Mouse (Mus musculus) adrenal gland, adult (tissue): ENCODE results near the gene Sytl2.

Experiments used
- DNase-seq, 2 experiments: peaks; one replicate each; pipeline ENCODE4 v3.0.0; 2022 to 2023; ENCODE audit warnings: low spot score in 1 of 2; ENCODE audit not compliant: inconsistent age in 2 of 2

Sytl2 gene

GRCm38 (mm10) chr7:90355995-90356394 lies 53.9 kb downstream of the Sytl2 start:
- DNase-seq, result no peak

DNA sequence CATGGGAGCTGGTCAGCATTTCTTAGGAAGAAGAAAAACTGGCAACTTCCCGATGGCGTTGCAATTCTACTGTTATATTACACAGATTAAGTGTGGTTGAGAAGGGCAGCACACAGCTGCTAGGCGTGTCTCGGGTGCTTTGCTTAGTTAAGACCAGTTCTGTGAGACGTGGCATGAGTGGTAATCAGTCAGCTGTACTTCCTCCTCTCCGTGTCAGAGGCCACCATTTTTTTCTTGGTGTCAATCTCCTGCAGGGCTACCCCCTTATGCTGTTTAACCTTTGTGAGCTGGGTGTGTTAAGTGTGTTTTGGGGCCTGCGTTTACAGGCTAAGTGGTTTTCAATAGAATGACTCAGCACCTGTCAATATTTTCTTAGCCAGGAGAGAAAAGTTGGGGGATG lies 60.7 kb downstream of the Sytl2 start:
- no peak for DNase-seq

- peak; percentile 42 to 83 for DNase-seq
These were observed 68.2 kb downstream of the Sytl2 start for GRCm38 (mm10) chr7:90370071-90370851.

GRCm38 (mm10) chr7:90372804-90373203 lies 70.8 kb downstream of the Sytl2 start:
- no peak for DNase-seq

- DNase-seq, result no peak
These were observed 82.4 kb downstream of the Sytl2 start for GRCm38 (mm10) chr7:90384411-90384810.

DNA sequence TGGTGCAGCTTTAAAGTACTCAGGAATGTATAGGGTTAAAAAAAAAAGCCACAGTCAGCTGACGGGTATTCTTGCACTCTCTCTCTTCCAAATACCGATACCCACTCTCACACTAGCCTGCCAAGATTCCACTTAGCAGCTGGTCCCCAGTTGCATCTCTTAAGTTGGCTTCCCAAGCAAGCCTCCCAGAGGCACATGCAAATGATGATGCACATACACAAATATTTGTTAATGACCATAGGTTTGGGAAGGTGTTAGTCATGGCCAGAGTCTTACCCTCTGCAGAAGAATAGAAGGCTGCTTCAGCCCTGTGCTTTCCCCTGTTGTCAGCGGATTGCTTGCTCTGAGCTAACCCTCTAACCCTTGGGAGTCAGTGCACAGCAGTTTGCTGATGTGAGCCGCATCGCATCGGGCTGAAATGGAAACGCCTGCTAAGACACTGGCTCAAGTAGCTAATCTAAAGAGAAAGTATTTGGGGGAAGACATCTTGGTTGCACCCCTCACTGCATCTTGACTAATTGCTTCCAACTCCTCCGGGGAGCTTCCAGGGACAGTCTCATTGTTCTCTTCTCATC lies 84.9 kb downstream of the Sytl2 start:
- DNase-seq, result no peak

DNA sequence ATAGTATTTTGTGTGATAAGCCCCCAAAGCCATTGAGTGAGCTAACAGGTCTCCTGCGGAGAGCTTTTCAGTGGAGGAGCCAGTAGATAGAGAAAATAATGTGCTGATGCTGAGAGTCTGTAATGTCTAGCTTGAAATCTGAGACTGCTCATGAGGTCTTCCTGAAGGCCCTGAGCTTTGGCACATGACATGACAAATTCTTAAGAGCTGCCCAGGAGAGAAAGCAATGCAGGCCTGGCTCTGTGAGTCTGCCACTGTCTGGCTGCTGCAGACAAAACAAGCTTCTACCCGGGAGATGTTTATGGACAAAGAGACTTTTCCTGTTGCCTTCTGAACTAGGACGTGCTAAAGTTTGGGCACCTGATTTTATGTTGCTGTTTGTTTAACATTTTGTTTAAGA lies 87.7 kb downstream of the Sytl2 start:
- DNase-seq, result no peak

GRCm38 (mm10) chr7:90395073-90395472 lies 93.0 kb downstream of the Sytl2 start:
- DNase-seq, result no peak

DNA sequence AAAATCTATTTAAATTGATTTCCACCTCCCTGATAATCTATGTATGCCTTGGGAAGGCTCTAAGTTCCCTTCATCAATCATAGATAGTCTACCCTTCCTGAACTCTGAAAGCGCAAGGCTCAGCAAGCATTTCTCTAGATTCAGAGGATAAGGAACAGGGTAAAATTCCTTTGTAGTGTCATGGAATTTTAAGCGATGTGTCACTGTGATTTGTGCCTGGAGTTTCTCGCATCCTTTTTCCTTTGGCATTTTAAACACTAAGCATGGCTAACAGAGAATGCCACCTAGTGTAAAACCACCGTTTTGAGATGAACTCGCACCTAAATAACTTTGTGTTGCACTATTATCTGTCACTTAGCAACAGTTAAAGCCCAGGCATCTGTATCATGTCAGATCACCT lies 93.9 kb downstream of the Sytl2 start:
- no peak for DNase-seq

DNA sequence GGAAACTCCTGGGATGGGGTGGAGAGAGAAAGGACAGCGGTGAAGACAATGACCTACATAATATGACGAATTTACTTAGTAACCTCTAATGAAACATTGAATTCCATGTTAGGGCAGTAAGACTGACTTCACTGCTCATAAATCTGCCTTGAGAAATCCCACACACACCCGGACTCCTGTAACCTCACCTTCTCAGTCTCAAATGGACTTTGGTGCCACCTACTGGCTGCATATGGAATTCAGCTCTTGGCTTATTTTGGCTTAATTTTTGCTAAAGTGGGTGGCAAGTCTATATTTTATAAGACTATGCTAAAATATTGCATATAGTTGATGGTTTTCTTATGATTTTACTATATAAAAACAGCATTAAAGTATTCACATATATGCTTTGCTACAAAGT lies 107.9 kb downstream of the Sytl2 start:
- DNase-seq, result peak; percentile 60 to 90

- DNase-seq, result peak; percentile 85 to 94
These were observed 124.3 kb downstream of the Sytl2 start, which contains the start of gene Ccdc89 for GRCm38 (mm10) chr7:90426020-90427001. Ccdc89 (plus strand) TSS chr7:90426577.

DNA sequence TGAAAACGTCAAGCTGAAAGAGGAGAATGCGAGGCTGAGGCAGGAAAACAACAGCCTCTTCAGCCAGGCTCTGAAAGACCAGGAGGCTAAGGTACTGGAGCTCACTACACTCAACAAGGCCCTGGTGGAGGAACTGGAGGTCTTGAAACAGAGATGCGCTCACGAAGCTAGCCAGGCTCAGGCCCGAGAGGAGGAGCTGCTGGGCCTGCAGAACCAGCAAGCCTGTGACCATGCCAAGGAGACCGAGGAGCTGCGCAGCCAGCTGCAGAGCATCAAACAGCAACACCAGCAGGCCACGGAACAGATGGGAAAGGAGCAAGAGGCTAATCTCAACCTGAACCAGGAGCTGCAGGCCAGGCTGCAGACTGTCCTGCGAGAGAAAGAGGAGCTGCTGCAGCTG lies 125.0 kb downstream of the Sytl2 start:
- peak in 1 of 2 experiments; percentile 8 for DNase-seq

DNA sequence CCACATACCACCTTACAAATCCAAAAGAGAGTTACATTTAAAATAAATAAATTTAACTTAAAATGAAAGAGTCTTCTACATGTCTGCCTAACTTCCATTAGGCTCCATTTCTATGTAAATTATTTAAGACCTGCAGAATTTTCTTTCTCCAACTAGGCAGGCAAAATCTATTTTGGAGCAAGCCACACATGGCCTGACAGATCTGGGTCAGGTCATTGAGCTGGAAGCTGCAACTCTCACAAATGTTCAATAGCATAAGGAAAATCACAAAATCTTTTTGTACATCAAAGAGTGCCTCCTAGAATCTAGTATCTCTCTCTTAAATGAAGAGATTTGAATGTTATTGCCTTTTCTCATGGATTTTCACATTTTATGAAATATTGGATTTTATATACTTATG lies 130.2 kb downstream of the Sytl2 start:
- no peak for DNase-seq

- DNase-seq, result no peak
These were observed 138.0 kb downstream of the Sytl2 start for GRCm38 (mm10) chr7:90440044-90440443.

DNA sequence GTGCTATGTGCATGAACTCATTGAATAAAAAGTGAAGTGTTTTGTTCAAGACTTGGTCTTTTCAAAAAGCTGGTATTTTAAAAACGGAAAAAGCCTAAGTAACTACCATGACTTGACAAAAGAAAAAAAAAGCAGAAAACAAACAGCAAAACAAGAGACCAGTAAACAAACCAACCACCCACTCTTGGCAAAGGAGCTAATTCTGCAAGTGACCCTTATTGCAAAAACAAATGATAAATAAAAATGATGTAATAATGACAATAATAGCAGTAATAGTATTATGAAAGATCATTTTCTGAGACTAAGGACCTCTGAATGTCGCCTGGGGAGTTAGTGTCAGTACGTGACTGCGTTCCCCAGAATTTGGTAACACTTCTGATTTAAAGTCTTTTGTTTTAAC lies 140.0 kb downstream of the Sytl2 start:
- DNase-seq, result peak in 1 of 2 experiments; percentile 45

GRCm38 (mm10) chr7:90442518-90443080 lies 140.5 kb downstream of the Sytl2 start, which contains the start of gene Crebzf:
Crebzf (plus strand) TSS chr7:90442729.
- peak; percentile 97 to 99 for DNase-seq

DNA sequence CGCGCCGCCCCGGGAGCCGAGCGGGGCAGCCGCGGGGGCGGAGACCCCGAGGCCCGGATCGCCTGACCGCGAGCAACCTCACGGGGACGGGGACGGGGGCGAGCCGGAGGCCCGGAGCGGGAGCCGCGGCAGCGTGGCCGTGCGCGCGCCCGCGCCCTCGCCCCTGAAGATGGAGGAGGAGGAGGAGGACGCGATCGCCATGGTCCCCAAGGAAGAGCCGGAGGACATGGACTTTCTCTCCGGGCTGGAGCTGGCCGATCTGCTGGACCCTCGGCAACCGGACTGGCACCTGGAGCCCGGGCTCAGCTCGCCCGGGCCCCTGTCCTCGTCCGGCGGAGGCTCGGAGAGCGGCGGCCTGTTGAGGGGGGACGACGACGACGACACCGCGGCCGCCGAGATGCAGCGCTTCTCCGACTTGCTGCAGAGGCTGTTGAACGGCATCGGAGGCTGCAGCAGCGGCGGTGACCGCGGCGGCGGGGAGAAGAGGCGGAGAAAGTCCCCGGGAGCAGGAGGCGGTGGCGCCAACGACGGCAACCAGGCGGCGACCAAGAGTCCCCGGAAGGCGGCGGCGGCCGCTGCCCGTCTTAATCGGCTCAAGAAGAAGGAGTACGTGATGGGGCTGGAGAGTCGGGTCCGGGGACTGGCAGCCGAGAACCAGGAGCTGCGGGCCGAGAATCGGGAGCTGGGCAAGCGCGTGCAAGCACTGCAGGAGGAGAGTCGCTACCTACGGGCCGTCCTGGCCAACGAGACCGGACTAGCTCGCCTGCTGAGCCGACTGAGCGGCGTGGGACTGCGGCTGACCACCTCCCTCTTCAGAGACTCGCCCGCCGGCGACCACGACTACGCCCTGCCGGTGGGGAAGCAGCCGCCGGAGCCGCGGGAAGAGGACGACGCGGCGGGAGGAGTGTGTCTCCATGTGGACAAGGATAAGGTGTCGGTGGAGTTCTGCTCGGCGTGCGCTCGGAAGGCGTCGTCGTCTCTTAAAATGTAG lies 141.3 kb downstream of the Sytl2 start:
- peak; percentile 81 to 91 for DNase-seq

DNA sequence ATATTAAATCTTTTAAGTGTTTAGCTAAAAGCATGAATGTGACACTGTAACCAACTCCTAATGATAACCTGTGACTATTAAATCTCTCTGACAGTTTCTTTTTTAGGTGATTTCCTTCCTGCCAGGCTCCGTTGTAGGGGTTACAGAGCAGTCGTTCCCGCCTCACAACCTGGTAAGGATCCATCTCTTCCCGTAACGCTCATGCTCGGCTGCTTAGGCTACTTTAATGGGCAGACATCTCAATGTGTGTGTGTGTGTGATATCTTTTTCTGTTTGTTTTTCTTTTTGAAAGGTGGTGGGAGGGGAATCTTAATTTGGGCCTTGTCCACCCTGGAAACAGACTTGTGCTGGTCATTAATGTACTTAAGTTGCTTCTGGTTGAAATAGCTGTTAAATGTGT lies 142.2 kb downstream of the Sytl2 start:
- peak; percentile 31 to 76 for DNase-seq

DNA sequence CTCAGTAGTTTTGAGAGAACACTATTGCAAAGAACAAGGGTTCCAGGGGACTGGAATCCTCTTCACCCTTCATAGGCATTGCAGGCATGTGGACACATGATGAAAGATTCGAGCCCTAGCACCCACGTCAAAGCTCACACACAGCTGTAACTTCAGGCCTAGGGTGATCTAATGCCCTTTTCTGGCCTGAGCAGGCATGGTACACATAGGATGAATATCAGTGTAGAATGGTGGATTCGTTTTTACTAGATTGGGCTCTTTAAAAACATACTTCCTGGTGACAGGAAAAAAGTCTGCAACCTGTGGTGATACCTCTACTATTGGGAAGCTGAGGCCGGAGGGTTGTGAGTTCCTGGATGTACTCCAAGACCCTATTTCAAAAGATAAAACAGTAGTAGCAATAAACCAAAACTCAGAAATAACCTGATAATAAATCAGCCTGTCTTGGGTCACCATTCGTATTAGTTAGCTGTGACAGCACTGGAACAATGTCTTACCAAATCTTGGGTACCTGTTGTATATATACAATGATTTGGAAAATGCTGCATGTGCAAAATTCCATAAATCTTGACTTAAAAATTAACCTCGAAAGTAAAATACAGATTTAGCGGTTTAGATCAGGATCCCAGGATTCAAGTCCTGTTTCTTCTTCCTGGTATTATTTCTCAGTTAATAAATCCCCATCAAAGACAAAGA lies 154.2 kb downstream of the Sytl2 start:
- DNase-seq, result peak in 1 of 2 experiments; percentile 59
